Mouse (Mus musculus): ENCODE data around the gene Trp53i11. TPM values are rescaled to one million over a fixed set of nuclear protein-coding genes. Genes with fewer than 3 reads are reported as not detected.

Gene Trp53i11
- polyA plus RNA-seq, 1 experiment: 9.0 TPM

DNA sequence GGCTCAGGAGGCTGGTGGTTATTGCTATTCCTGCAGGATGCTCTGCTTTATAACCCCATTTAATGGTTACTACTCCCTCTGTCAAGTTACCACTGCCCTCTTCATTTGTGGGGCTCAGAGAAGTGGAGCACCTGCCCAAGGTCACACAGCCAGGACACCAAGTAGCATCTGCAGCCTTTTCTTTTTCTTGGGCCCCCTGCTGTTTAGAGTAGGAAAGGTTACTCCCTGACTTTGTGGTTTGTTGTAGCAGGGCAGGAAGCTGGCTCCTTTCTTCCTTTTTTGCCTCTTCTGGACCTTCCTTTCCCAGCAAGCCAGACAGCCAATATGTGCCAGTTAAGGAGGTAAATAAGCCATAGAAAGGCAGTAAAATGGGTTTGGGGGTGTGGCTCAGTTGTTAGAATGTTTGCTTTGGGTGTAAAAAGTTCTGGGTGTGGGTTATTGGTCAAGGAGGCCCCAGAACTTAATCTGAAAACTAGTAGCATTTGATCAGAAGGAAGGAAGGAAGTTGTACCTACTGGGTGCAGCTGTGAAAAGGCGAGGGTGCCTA, 32.8 kb upstream of the Trp53i11 start:
- Histone ChIP-seq H3K4me1 (ENCODE audit: control insufficient read depth, insufficient read depth, low read length) (no peaks in the 10 kb centered on the region), H3K27ac (ENCODE audit: insufficient read depth, low read length) (no peak overlapping the region), H3K4me3 (ENCODE audit: insufficient read depth, low read length) (no peak overlapping the region)
- TF ChIP-seq CTCF (IDR thresholded peaks at IDR 0.05; ENCODE audit: borderline replicate concordance, insufficient read depth, low read length) (no peak), POLR2A (IDR thresholded peaks at IDR 0.05; ENCODE audit: low read depth, low read length) (no peak)

DNA sequence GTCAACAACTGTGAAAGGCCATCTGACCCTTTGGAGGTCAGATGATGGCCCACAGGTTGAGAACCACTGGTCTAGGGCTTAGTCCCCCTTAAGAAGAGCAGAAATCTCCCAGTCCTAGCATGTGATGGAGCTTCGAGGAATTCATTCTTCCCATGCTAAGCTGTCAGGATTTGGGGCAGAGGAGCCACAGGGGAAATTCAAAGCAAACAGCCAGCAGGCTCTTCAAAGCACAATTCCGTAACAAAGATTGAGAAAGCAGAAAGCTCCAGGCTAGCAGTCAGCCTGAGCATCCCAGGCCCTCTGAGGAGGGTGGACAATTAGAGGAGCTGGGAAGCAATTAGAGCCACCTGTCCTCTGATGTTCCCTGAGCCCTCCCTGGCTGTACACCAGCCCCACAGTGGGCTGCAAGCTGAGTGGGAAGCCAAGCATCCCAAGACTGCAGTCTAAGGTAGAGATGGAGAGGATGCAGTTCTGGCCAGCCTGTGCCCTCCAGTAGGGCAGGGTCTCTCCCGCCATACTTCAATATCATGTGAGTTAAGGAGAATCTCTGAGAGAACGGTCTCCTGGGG, 26.8 kb upstream of the Trp53i11 start:
- Histone ChIP-seq H3K4me3 (ENCODE audit: insufficient read depth, low read length) (no peak overlapping the region), H3K27ac (ENCODE audit: insufficient read depth, low read length) (no peak overlapping the region), H3K4me1 (ENCODE audit: control insufficient read depth, insufficient read depth, low read length) (no peaks in the 10 kb centered on the region)
- TF ChIP-seq POLR2A (IDR thresholded peaks at IDR 0.05; ENCODE audit: low read depth, low read length) (no peak), CTCF (IDR thresholded peaks at IDR 0.05; ENCODE audit: borderline replicate concordance, insufficient read depth, low read length) (no peak)

DNA sequence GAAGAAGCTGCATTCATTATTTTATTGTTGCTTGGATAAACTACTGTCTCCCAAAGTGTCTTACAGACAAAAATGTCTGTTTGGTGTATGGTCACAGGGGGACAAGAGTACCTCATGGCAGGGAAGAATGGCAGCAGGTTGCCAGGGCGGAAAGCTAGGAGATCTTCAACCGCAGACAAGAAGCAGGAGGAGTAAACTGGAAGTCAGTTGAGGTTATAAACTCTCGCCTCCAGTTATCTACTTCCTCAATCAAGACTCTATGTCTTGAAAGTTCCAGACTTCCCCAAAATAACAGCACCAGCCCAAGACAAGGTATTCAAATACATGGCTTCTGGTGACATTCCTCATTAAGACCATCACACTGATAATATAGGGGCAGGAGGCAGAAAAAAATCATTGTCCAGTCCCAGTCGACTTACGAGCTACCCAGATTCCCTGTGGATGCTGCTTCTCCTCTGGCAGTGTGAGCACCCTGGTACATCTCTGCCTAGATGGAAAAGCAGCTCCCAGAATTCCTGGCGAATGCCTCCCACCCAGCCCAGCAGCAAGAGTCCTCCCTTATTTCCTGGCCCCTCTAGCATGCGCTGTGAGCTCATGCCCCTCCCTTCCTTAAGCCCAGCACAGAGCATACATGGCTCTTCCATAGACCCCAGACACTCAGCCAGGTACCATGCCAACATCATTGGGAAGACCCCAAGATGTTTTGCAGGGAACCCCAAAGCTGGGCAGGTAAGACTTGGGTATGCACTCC, 25.3 kb upstream of the Trp53i11 start:
- Histone ChIP-seq H3K27ac (ENCODE audit: insufficient read depth, low read length) (no peak overlapping the region), H3K4me3 (ENCODE audit: insufficient read depth, low read length) (no peak overlapping the region), H3K4me1 (ENCODE audit: control insufficient read depth, insufficient read depth, low read length) (no peaks in the 10 kb centered on the region)
- no peak for TF ChIP-seq CTCF (IDR thresholded peaks at IDR 0.05; ENCODE audit: borderline replicate concordance, insufficient read depth, low read length)
- TF ChIP-seq POLR2A (IDR thresholded peaks at IDR 0.05; ENCODE audit: low read depth, low read length): no peak

DNA sequence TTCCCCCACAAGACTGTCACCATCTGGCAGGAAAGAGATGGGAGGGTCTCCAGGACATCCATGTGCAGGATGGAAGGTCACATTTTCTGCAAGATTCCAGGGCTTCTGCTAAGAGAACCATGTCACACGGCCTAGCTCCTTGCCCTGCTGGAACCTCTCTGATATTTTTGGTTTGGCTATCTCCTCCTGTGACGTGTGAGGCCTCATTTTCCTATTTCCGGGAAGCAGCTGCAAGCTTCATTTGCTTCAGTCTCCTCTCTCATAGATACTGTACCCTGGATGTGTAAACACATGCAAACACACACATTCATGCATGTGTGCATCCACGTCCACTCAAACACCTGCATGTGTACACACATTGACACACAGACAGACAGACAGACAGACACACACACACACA, 24.6 kb upstream of the Trp53i11 start:
- Histone ChIP-seq H3K4me3 (ENCODE audit: insufficient read depth, low read length) (no peak overlapping the region), H3K27ac (ENCODE audit: insufficient read depth, low read length) (no peak overlapping the region), H3K4me1 (ENCODE audit: control insufficient read depth, insufficient read depth, low read length) (no peaks in the 10 kb centered on the region)
- no peak for TF ChIP-seq POLR2A (IDR thresholded peaks at IDR 0.05; ENCODE audit: low read depth, low read length)

DNA sequence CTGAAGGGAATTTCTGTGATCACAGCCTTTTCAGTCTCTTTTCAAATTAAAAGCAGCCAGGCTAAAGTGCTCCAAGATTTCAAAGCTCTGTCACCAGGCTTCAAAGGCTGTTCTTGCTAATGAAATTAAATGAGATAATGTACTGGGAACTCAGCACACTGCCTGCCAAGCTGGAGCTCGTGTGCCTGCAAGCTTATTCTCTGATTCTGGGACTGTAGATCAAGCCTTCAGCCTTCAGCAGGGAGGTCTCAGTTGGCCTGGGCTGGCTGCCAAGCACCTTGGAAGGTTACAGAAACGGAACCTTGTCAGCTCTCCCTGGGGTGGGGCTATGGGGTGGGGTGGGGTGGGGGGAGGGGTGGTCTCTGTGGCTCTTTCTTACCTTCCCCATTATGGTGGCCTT, 24.0 kb upstream of the Trp53i11 start:
- H3K4me3 ChIP-seq (ENCODE audit: insufficient read depth, low read length): no peak overlapping the region
- H3K4me1 ChIP-seq (ENCODE audit: control insufficient read depth, insufficient read depth, low read length): no peaks in the 10 kb centered on the region
- no peak for TF ChIP-seq POLR2A (IDR thresholded peaks at IDR 0.05; ENCODE audit: low read depth, low read length)
- no peak for TF ChIP-seq CTCF (IDR thresholded peaks at IDR 0.05; ENCODE audit: borderline replicate concordance, insufficient read depth, low read length)
- no peak overlapping the region for H3K27ac ChIP-seq (ENCODE audit: insufficient read depth, low read length)

DNA sequence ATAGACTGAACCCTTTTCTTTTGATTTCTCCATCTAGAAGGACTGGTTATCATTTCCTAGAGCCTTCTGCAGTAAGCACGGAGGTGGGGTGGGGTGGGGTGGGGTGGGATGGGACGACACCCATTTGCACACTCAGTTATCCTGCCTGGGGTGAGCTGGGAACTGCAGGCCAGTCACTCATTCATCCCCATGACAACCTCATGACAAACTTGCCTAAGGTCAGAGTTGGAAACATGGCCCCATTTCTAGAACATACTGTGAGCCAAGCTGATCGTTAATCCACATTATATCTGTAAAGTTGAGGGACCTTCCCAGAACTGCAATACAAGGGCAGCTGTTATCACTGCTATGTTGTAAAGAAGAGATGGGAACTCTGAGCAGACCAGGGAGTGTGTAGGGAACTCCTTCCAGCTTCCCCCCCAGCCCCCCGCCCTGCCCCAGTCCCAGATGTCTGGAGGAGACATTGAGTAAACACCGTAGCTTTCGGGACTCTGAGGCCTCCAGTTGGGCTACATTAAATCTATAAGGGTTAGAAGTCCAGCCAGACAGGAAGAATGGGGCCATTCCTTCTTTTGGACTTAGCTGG, 23.5 kb upstream of the Trp53i11 start:
- Histone ChIP-seq H3K4me3 (ENCODE audit: insufficient read depth, low read length) (no peak overlapping the region), H3K27ac (ENCODE audit: insufficient read depth, low read length) (no peak overlapping the region), H3K4me1 (ENCODE audit: control insufficient read depth, insufficient read depth, low read length) (no peaks in the 10 kb centered on the region)
- TF ChIP-seq POLR2A (IDR thresholded peaks at IDR 0.05; ENCODE audit: low read depth, low read length): no peak
- TF ChIP-seq CTCF (IDR thresholded peaks at IDR 0.05; ENCODE audit: borderline replicate concordance, insufficient read depth, low read length): no peak

DNA sequence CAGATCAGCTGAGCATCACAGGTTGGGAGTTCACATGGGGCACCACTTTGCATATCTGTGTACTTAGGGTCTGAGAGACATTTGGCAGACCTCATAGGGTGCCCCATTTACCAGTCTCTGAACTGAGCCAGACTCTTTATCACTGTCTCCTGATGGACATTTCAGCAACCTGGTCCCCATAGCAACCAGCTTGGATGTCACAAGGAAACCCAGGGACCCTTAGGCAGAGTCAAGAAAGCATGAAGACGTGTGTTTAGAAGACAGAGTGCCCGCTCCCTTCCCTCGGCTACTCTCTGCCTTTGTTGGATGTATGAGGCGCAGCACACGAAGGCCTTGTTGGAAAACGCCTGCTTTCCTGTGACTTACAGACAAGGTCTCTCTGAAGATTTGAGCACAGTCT, 21.1 kb upstream of the Trp53i11 start:
- TF ChIP-seq POLR2A (IDR thresholded peaks at IDR 0.05; ENCODE audit: low read depth, low read length) (no peak), CTCF (IDR thresholded peaks at IDR 0.05; ENCODE audit: borderline replicate concordance, insufficient read depth, low read length) (no peak)
- no peak overlapping the region for H3K4me3 ChIP-seq (ENCODE audit: insufficient read depth, low read length)
- H3K4me1 ChIP-seq (ENCODE audit: control insufficient read depth, insufficient read depth, low read length): no peaks in the 10 kb centered on the region
- no peak overlapping the region for H3K27ac ChIP-seq (ENCODE audit: insufficient read depth, low read length)

DNA sequence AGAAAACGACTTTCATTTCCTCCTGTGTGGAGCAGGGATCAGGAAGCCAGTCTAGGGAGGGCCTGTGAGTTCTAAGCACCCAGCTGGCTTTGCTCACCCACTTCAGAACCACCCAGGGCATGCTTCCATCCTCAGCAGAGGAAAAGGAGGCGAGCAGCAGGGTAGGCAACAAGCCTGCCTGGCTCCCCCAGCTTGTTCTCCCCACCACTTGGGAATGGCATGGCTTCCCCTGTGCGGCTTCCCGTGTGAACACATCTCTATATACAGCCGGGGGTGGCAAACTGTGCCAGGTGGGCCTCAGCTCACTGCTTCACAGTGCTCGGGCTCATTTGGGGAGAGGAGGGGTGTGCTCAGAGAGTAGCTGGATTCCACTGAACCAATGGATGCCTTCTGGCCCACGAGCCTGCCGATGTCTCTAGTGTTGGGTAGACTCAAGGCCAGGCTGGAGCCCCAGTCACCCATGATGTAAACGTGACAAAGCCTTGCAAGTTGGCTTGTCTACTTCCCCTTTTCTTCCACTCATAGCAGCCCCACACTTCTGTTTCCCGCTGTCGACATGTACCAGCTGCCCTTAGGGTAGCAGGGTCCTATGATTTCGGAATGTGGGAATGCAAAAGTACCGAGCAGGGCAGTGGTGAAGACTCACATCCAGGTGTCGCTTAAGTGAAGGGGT, 20.5 kb upstream of the Trp53i11 start:
- H3K4me1 ChIP-seq (ENCODE audit: control insufficient read depth, insufficient read depth, low read length): no peaks in the 10 kb centered on the region
- H3K27ac ChIP-seq (ENCODE audit: insufficient read depth, low read length): no peak overlapping the region
- no peak overlapping the region for H3K4me3 ChIP-seq (ENCODE audit: insufficient read depth, low read length)
- no peak for TF ChIP-seq CTCF (IDR thresholded peaks at IDR 0.05; ENCODE audit: borderline replicate concordance, insufficient read depth, low read length)
- TF ChIP-seq POLR2A (IDR thresholded peaks at IDR 0.05; ENCODE audit: low read depth, low read length): no peak

DNA sequence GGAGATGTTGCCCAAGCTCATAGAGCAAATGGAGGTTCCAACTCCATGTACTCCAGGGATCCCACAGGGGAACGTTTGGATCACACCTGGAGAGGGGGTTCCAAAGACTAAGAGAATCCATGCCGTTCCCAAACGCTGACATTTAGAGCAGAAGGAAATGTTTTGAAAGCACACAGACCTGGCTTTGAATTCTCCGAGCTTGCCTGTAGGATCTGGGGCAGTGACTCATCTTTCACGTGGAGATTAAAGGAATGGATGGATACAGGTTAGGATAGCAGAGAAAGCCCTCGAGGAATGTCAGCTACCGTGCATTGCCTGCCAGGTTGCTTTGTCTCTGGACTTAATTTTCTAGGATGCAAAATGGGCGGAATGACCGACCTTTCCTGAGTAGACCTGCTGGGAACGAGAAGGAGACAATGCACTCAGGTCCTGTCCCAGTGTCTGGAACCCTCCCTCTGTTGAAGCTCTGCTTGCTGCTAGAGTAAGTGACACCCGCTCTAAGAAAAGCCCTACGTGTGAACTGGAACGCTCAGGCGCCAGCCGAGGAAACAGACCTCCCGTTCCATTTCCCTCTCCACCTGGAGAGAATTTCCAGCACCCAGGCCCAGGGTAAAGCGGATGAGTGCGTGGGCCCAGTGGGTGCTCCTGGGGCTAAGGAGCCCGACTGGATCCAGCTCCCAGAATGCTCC, 17.0 kb upstream of the Trp53i11 start:
- H3K4me1 ChIP-seq (ENCODE audit: control insufficient read depth, insufficient read depth, low read length): no peaks in the 10 kb centered on the region
- H3K27ac ChIP-seq (ENCODE audit: insufficient read depth, low read length): no peak overlapping the region
- TF ChIP-seq POLR2A (IDR thresholded peaks at IDR 0.05; ENCODE audit: low read depth, low read length): no peak

More for the DNA sequence above, 17.0 kb upstream of the Trp53i11 start:
- H3K4me3 ChIP-seq (ENCODE audit: insufficient read depth, low read length): no peak overlapping the region

Data from embryonic fibroblast, embryonic 13.5 days (primary cell).